Mouse (Mus musculus): ENCODE measurements around the gene Ddit4l. TPM values are rescaled to one million over a fixed set of nuclear protein-coding genes. Genes with fewer than 3 reads are reported as not detected.
"Not testable (repeated sequence)": the region's sequence is repeated elsewhere in the genome, so short reads cannot be mapped to it uniquely, and the experiment has no call there.

Ddit4l gene
- total RNA-seq (2021) = 100 to 1,000 TPM; 126 to 231 TPM
- long read RNA-seq, experiment 1, transcript Ddit4l-201 (3 exons, 2,722 nt) = major isoform, 1,463 of 1,520 reads
- long read RNA-seq, experiment 1, partial matches to known transcripts = 29 of 1,520 reads
- long read RNA-seq, experiment 1, other reads (novel, unspliced or antisense) = 25 of 1,520 reads
- long read RNA-seq, experiment 2, transcript Ddit4l-201 (3 exons, 2,722 nt) = major isoform, 961 of 998 reads
- long read RNA-seq, experiment 2, transcript Ddit4l-202 (2 exons, 446 nt) = minor isoform, 5 of 998 reads
- long read RNA-seq, experiment 2, partial matches to known transcripts = 11 of 998 reads
- long read RNA-seq, experiment 2, other reads (novel, unspliced or antisense) = 21 of 998 reads

- DNase-seq = not testable (repeated sequence)
Measured at GRCm38 (mm10) chr3:137621312-137621711, at the start of gene Ddit4l. Gene Ddit4l (plus strand): TSS chr3:137621612.

GRCm38 (mm10) chr3:137576146-137576545 is 45.3 kb upstream of the Ddit4l start:
- DNase-seq = no peak

GRCm38 (mm10) chr3:137586376-137586969 is 34.9 kb upstream of the Ddit4l start:
- no peak for DNase-seq

GRCm38 (mm10) chr3:137589811-137590210 is 31.6 kb upstream of the Ddit4l start:
- no peak for DNase-seq

- DNase-seq = no peak
Measured at GRCm38 (mm10) chr3:137594332-137594905, 27.0 kb upstream of the Ddit4l start.

- DNase-seq = no peak
Measured at GRCm38 (mm10) chr3:137608918-137609435, 12.4 kb upstream of the Ddit4l start.

- DNase-seq = no peak
Measured at GRCm38 (mm10) chr3:137610457-137611109, 10.8 kb upstream of the Ddit4l start.

GRCm38 (mm10) chr3:137611110-137611857 is 10.1 kb upstream of the Ddit4l start:
- DNase-seq = no peak

- no peak for DNase-seq
Measured at GRCm38 (mm10) chr3:137611981-137612380, 9.4 kb upstream of the Ddit4l start.

GRCm38 (mm10) chr3:137620540-137620939 is 872 bp upstream of the Ddit4l start:
- no peak for DNase-seq

GRCm38 (mm10) chr3:137622091-137622490 is 679 bp downstream of the Ddit4l start:
- DNase-seq = no peak

GRCm38 (mm10) chr3:137622895-137623580 is 1.6 kb downstream of the Ddit4l start:
- no peak for DNase-seq

GRCm38 (mm10) chr3:137623581-137624362 is 2.4 kb downstream of the Ddit4l start:
- peak; percentile 86 for DNase-seq

GRCm38 (mm10) chr3:137625054-137625453 is 3.6 kb downstream of the Ddit4l start:
- peak; percentile 19 for DNase-seq

GRCm38 (mm10) chr3:137633726-137634125 is 12.3 kb downstream of the Ddit4l start:
- no peak for DNase-seq

- no peak for DNase-seq
Measured at GRCm38 (mm10) chr3:137636571-137636970, 15.2 kb downstream of the Ddit4l start.

GRCm38 (mm10) chr3:137641238-137641637 is 19.8 kb downstream of the Ddit4l start:
- DNase-seq = peak; percentile 64

GRCm38 (mm10) chr3:137642137-137642536 is 20.7 kb downstream of the Ddit4l start:
- no peak for DNase-seq

- no peak for DNase-seq
Measured at GRCm38 (mm10) chr3:137642568-137642967, 21.2 kb downstream of the Ddit4l start.

GRCm38 (mm10) chr3:137644081-137644480 is 22.7 kb downstream of the Ddit4l start:
- no peak for DNase-seq

Data from gastrocnemius, postnatal 25 days (tissue).